Mouse (Mus musculus) splenic B cell, adult 2 months (primary cell): ENCODE data around the gene Trim15.
"Not testable (repeated sequence)": the region's sequence is repeated elsewhere in the genome, so short reads cannot be mapped to it uniquely, and the experiment has no call there.

Experiments used
- DNase-seq: peaks from one replicate; pipeline ENCODE4 v3.0.0-alpha.2; 2011; ENCODE audit warnings: low read depth, low spot score
- H3K27me3 ChIP-seq: 2 replicates; pipeline ENCODE4 v1.6.1; 2012; ENCODE audit warnings: mild to moderate bottlenecking, low read length, moderate library complexity, mixed read lengths; ENCODE audit not compliant: control insufficient read depth, poor library complexity, insufficient read depth, severe bottlenecking
- H3K36me3 ChIP-seq: 2 replicates; pipeline ENCODE4 v1.6.1; 2012; ENCODE audit warnings: mild to moderate bottlenecking, low read length, moderate library complexity, mixed read lengths; ENCODE audit not compliant: control insufficient read depth, poor library complexity, insufficient read depth, severe bottlenecking

The Trim15 gene

GRCm38 (mm10) chr17:36891496-36891895, 24.5 kb upstream of the Trim15 start:
- not testable (repeated sequence) for H3K36me3 ChIP-seq, H3K27me3 ChIP-seq, DNase-seq

- H3K36me3 ChIP-seq = no peaks in the 10 kb centered on the region
- H3K27me3 ChIP-seq = no peaks in the 10 kb centered on the region
- peak; percentile 11 for DNase-seq
These were observed 23.3 kb upstream of the Trim15 start, which contains the start of gene Trim40 for GRCm38 (mm10) chr17:36890073-36890903. TSS of gene Trim40 (minus strand) at chr17:36890123.

- no peak for DNase-seq
- H3K36me3 ChIP-seq = no peaks in the 10 kb centered on the region
These were observed 18.3 kb upstream of the Trim15 start for GRCm38 (mm10) chr17:36885132-36885790.

GRCm38 (mm10) chr17:36883350-36883749, 16.3 kb upstream of the Trim15 start:
- Histone ChIP-seq H3K27me3 (no peaks in the 10 kb centered on the region), H3K36me3 (no peaks in the 10 kb centered on the region)
- DNase-seq = no peak

More at GRCm38 (mm10) chr17:36885132-36885790, 18.3 kb upstream of the Trim15 start:
- no peaks in the 10 kb centered on the region for H3K27me3 ChIP-seq

- Histone ChIP-seq H3K27me3 (no peaks in the 10 kb centered on the region; the same call in 1 of the 2 replicates), H3K36me3 (no peaks in the 10 kb centered on the region)
- no peak for DNase-seq
These were observed 7.6 kb upstream of the Trim15 start for GRCm38 (mm10) chr17:36874636-36875035.

- no peak for DNase-seq
- no peaks in the 10 kb centered on the region; the same call in 1 of the 2 replicates for H3K27me3 ChIP-seq
These were observed 3.2 kb upstream of the Trim15 start for GRCm38 (mm10) chr17:36869955-36870810.

GRCm38 (mm10) chr17:36869284-36869954, 2.4 kb upstream of the Trim15 start, which contains the start of gene Trim10:
TSS of gene Trim10 (plus strand) at chr17:36869574.
- no peaks in the 10 kb centered on the region for H3K36me3 ChIP-seq
- DNase-seq = no peak

More at GRCm38 (mm10) chr17:36869955-36870810, 3.2 kb upstream of the Trim15 start:
- no peaks in the 10 kb centered on the region for H3K36me3 ChIP-seq

GRCm38 (mm10) chr17:36868836-36869235, 1.8 kb upstream of the Trim15 start:
- Histone ChIP-seq H3K27me3 (no peaks in the 10 kb centered on the region; the same call in 1 of the 2 replicates), H3K36me3 (no peaks in the 10 kb centered on the region)
- DNase-seq = no peak

More at GRCm38 (mm10) chr17:36869284-36869954, 2.4 kb upstream of the Trim15 start, which contains the start of gene Trim10:
- no peaks in the 10 kb centered on the region; the same call in 1 of the 2 replicates for H3K27me3 ChIP-seq

GRCm38 (mm10) chr17:36861680-36862079, 5.3 kb downstream of the Trim15 start:
- Histone ChIP-seq H3K27me3 (no peaks in the 10 kb centered on the region), H3K36me3 (peaks cover 14% of the 10 kb centered on the region)
- no peak for DNase-seq

- Histone ChIP-seq H3K36me3 (peaks cover 20% of the 10 kb centered on the region), H3K27me3 (no peaks in the 10 kb centered on the region)
- DNase-seq = no peak
These were observed 8.8 kb downstream of the Trim15 start for GRCm38 (mm10) chr17:36858181-36858580.

- H3K36me3 ChIP-seq = peaks cover 23% of the 10 kb centered on the region
- no peak for DNase-seq
- H3K27me3 ChIP-seq = no peaks in the 10 kb centered on the region
These were observed 10.8 kb downstream of the Trim15 start for GRCm38 (mm10) chr17:36856236-36856635.

GRCm38 (mm10) chr17:36855484-36855883, 11.5 kb downstream of the Trim15 start:
- DNase-seq = no peak
- no peaks in the 10 kb centered on the region for H3K27me3 ChIP-seq
- H3K36me3 ChIP-seq = peaks cover 27% of the 10 kb centered on the region

GRCm38 (mm10) chr17:36851627-36852026, 15.4 kb downstream of the Trim15 start:
- no peaks in the 10 kb centered on the region for H3K27me3 ChIP-seq
- no peak for DNase-seq
- H3K36me3 ChIP-seq = peaks cover 15% of the 10 kb centered on the region

- DNase-seq = no peak
- Histone ChIP-seq H3K36me3 (peaks cover 12% of the 10 kb centered on the region), H3K27me3 (no peaks in the 10 kb centered on the region)
These were observed 15.8 kb downstream of the Trim15 start for GRCm38 (mm10) chr17:36851200-36851599.
